Mouse (Mus musculus) neural tube, embryonic 11.5 days (tissue): Measurements from ENCODE around the gene Nutm1. TPM values are rescaled to one million over a fixed set of nuclear protein-coding genes. Genes with fewer than 3 reads are reported as not detected.
A peak's percentile ranks its signal among the peaks of the same experiment; 100 is the strongest.

Experiments used
- ATAC-seq: fragments of 200-750 bp; cut with Nextera tagmentation; 2 replicates; pipeline ENCODE4 v1.8.0; 2017; ENCODE audit warnings: moderate number of reproducible peaks, mild to moderate bottlenecking, moderate TSS enrichment, moderate library complexity; ENCODE audit not compliant: insufficient read depth, low FRiP score, low TSS enrichment
- DNase-seq: peaks from one replicate; pipeline ENCODE4 v3.0.0-alpha.2; 2015; ENCODE audit warnings: low spot score
- H3K27ac ChIP-seq: fragments of 300-500 bp; sonication (generic); 2 replicates; pipeline ENCODE4 v1.5.1; 2014; ENCODE audit warnings: low read depth, mild to moderate bottlenecking, low read length
- H3K27me3 ChIP-seq: fragments of 300-500 bp; sonication (generic); 2 replicates; pipeline ENCODE4 v1.6.1; 2014; ENCODE audit warnings: mild to moderate bottlenecking, low read length, mixed read lengths; ENCODE audit not compliant: control insufficient read depth, insufficient read depth
- H3K36me3 ChIP-seq: fragments of 300-500 bp; sonication (generic); 2 replicates; pipeline ENCODE4 v1.6.1; 2014; ENCODE audit warnings: mild to moderate bottlenecking, low read length, moderate library complexity, mixed read lengths; ENCODE audit not compliant: control insufficient read depth, insufficient read depth
- H3K4me1 ChIP-seq: fragments of 300-500 bp; sonication (generic); 2 replicates; pipeline ENCODE4 v1.6.1; 2014; ENCODE audit warnings: low read length, mixed read lengths; ENCODE audit not compliant: control insufficient read depth, insufficient read depth
- H3K4me2 ChIP-seq: fragments of 300-500 bp; sonication (generic); 2 replicates; pipeline ENCODE4 v1.6.1; 2014; ENCODE audit warnings: low read depth, mild to moderate bottlenecking, moderate library complexity
- H3K4me3 ChIP-seq: fragments of 300-500 bp; sonication (generic); 2 replicates; pipeline ENCODE4 v1.5.1; 2014; ENCODE audit warnings: low read depth, low read length
- H3K9ac ChIP-seq: fragments of 300-500 bp; sonication (generic); 2 replicates; pipeline ENCODE4 v1.6.1; 2014; ENCODE audit warnings: mild to moderate bottlenecking, low read length
- H3K9me3 ChIP-seq: fragments of 300-500 bp; sonication (generic); 2 replicates; pipeline ENCODE4 v1.6.1; 2016; ENCODE audit warnings: low read length; ENCODE audit not compliant: control insufficient read depth
- WGBS: fragments of 180-500 bp; shearing (Covaris S2); extraction: QIAGEN DNeasy Blood & Tissue Kit; methylation state at CpG from one replicate; pipeline ENCODE4 v1.1.7; 2014; 5-methylcytosine and 5-hydroxymethylcytosine counted together
- polyA plus RNA-seq: library from polyadenylated mRNA; unstranded; fragments of >200 nt; fragmentation: Nextera tagmentation; extraction: Ambion mirVana; gene quantifications from 2 replicates; pipeline ENCODE4 v1.2.1, GENCODE M21; 2014

Nutm1 gene
- polyA plus RNA-seq, 1 experiment from 2014 or later = not detected

DNA sequence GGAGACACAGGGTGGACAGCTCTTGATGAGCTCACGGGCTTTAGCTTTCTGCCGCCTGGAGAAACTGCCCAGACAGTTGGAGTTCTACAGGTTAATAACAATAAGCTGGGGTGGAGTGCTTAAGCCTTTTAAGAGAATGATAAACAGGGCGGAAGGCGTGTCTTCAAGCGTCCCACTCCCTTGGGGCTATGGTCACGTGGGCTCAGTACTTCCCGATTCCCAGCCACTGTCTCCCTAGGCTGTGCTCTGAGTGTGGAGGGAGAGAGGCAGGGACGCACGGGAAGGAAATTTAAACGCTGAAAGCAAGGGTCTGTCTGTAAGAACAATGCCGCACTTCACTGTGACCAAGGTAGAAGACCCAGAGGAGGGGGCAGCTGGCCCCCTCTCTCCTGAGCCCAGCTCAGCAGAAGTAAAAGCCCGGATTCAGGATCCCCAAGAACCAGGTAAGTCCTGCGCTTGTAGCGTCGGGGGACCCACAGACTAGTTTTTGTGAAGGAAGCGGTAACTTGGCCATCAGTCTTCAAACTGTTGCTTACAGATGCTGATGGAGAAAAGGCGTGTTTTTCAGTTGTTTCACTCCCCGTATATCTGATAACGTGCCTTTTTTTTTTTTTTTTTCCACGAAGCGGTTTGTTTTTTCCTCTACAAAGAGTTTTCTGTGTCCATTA is 25.4 kb upstream of the Nutm1 start:
- Histone ChIP-seq H3K27ac (no peak overlapping the region), H3K36me3 (no peaks in the 10 kb centered on the region), H3K9ac (peak overlapping the region; percentile 37), H3K9me3 (no peaks in the 10 kb centered on the region), H3K4me2 (peak overlapping the region; percentile 65), H3K4me3 (peak overlapping the region; percentile 34), H3K27me3 (no peaks in the 10 kb centered on the region), H3K4me1 (no peaks in the 10 kb centered on the region)
- peak; percentile 95 for ATAC-seq
- WGBS = 3% methylated on average over 21 of the region's 21 CpGs
- peak; percentile 72 for DNase-seq

DNA sequence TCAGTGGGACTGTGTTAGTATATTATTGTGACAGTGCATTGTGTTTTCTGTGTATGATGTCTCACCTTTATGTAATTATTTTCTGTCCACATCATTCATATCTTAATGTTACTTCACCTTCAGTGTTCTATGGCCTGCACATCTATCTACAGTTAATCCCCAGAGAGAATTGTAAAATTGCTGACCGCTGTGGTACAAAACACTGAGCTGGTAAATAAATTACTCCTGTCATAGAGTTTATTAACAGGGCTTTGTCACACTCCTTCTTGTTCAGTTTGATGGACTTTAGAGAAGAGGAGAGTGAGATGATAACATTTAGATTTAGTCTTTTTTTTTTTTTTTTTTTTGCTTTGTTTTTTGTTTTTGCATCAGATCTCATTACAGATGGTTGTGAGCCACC is 23.8 kb upstream of the Nutm1 start:
- ATAC-seq (no peak), DNase-seq (no peak)
- no peaks in the 10 kb centered on the region for H3K27me3 ChIP-seq
- no peak overlapping the region for H3K9ac ChIP-seq
- WGBS = 80% methylated on average over 1 of the region's 1 CpGs
- H3K4me1 ChIP-seq = no peaks in the 10 kb centered on the region
- no peaks in the 10 kb centered on the region for H3K9me3 ChIP-seq
- no peak overlapping the region for H3K27ac ChIP-seq
- no peak overlapping the region for H3K4me2 ChIP-seq
- no peak overlapping the region for H3K4me3 ChIP-seq
- no peaks in the 10 kb centered on the region for H3K36me3 ChIP-seq

DNA sequence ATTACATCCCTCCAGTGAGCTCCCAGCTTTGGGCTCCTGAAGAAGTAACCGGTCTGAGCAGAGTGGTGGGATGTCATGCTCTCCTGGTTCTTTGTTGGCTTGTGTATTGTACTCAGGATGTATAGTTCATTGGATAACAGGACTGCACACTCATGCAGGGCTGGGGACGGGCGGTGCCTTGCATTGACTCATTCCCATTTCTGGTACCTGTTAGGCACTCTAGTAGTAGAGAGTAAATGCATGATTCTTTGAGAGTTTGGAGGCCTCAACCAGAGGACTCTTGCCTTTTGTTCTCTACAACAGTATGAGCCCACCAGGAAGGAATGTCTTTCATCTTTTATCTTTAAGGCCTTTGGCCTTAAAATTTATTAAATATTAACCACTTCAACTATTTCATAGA is 17.8 kb upstream of the Nutm1 start:
- ATAC-seq (no peak), DNase-seq (no peak)
- H3K9me3 ChIP-seq = no peaks in the 10 kb centered on the region
- H3K4me1 ChIP-seq = no peaks in the 10 kb centered on the region
- H3K36me3 ChIP-seq = no peaks in the 10 kb centered on the region
- H3K4me2 ChIP-seq = no peak overlapping the region
- H3K4me3 ChIP-seq = no peak overlapping the region
- WGBS = 96% methylated on average over 3 of the region's 3 CpGs
- no peak overlapping the region for H3K9ac ChIP-seq
- H3K27ac ChIP-seq = no peak overlapping the region
- no peaks in the 10 kb centered on the region for H3K27me3 ChIP-seq

DNA sequence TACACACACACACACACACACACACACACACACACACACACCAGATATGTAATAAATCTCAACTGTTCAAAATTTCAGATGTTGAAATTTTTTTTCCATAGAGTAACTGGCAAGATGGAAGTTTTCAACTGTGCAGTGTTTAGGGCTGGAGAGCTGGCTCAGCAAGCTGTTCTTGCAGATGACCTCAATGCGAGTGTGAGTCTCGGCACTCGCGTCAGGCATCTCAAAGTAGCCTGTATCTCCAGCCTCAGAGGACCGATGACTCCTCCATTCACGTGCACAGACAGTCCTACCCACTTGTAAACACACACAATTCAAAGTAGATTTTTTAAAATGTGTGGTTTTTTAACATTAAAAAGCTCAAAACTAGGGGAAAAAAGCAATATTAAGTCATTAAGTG is 14.4 kb upstream of the Nutm1 start:
- Histone ChIP-seq H3K27me3 (no peaks in the 10 kb centered on the region), H3K27ac (no peak overlapping the region), H3K36me3 (no peaks in the 10 kb centered on the region), H3K4me3 (no peak overlapping the region), H3K9me3 (no peaks in the 10 kb centered on the region), H3K9ac (no peak overlapping the region), H3K4me2 (no peak overlapping the region), H3K4me1 (no peaks in the 10 kb centered on the region)
- no peak for ATAC-seq
- no peak for DNase-seq
- 86% methylated on average over 6 of the region's 6 CpGs for WGBS

DNA sequence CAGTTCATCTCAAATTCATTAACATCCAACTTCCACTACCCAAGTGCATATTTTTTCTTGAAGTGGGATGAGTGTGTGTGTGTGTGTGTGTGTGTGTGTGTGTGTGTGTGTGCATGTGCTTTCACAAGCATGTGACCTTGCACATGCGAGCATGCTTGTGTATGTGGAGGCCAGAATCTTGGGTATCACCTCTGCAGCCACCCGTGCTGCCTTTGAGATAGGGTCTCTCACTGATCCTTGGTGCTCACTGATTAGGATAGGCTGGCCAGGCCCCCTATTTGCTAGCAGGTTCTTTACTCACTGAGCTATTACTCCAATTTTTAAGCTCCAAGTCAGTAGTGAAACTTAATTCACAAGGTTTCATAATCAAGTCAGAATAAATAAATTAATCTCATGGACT is 13.8 kb upstream of the Nutm1 start:
- Histone ChIP-seq H3K4me3 (no peak overlapping the region), H3K4me1 (no peaks in the 10 kb centered on the region), H3K27ac (no peak overlapping the region), H3K9me3 (no peaks in the 10 kb centered on the region), H3K27me3 (no peaks in the 10 kb centered on the region), H3K9ac (no peak overlapping the region), H3K4me2 (no peak overlapping the region), H3K36me3 (no peaks in the 10 kb centered on the region)
- DNase-seq = no peak
- no peak for ATAC-seq
- WGBS = 85% methylated on average over 2 of the region's 2 CpGs

DNA sequence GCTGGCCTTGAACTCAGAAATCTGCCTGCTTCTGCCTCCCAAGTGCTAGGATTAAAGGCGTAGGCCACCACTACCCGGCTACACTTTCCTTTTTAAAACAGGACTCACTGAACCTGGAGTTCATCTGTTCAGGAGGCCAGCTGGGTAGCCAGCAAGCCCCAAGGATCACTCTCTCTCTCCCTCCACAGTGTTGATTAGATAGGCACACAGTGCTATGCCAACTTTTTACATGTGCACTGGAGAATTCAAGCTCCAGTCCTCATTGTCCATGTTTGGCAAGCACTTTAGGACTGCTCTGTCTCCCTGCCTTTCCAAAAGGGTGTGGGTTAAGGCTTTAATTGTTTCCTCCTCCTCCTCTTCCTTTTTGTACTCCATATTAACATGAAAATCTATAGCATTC is 10.9 kb upstream of the Nutm1 start:
- no peaks in the 10 kb centered on the region for H3K36me3 ChIP-seq
- H3K4me1 ChIP-seq = peaks cover 5% of the 10 kb centered on the region
- no peak for ATAC-seq
- H3K9ac ChIP-seq = no peak overlapping the region
- 74% methylated on average over 2 of the region's 2 CpGs for WGBS
- H3K27ac ChIP-seq = no peak overlapping the region
- H3K4me2 ChIP-seq = no peak overlapping the region
- no peak overlapping the region for H3K4me3 ChIP-seq
- DNase-seq = no peak
- H3K9me3 ChIP-seq = no peaks in the 10 kb centered on the region
- no peaks in the 10 kb centered on the region for H3K27me3 ChIP-seq

DNA sequence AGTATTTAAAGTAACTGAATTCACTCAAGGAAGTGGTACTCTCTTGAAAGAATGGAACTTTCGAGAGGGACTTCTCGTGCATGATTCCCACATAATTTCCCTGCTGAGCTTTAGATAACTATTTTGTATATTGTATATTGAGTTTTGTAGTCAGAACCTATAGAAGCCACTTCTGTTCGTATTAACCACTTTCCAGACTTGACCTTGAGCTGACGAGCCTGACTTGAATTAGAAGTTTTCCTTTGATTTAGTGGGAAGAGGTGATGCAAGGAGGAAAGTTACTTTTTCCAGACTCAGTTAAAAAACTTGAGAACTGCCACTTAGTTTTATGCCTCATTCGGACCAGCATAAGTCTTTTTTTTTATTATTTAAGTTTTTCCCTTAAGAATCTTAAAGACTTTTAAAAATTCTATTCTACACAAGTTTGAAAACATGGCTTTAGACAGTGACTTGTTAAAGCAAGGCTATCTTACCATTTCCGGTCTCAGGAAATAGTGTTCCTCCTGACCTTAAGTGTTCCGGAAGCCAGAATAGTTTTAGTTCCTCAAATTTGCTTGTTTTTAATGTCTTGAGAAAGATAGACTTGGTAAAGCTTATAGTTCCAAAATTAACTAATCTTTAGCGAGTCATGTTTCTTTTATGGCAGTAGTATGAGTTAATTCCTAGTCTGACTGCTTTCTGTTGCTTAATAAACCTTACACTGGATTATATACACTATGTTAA is 8.6 kb upstream of the Nutm1 start:
- no peak overlapping the region for H3K4me3 ChIP-seq
- no peak overlapping the region for H3K27ac ChIP-seq
- H3K4me1 ChIP-seq = peaks cover 11% of the 10 kb centered on the region
- no peaks in the 10 kb centered on the region for H3K36me3 ChIP-seq
- no peaks in the 10 kb centered on the region for H3K9me3 ChIP-seq
- H3K9ac ChIP-seq = no peak overlapping the region
- no peaks in the 10 kb centered on the region for H3K27me3 ChIP-seq
- ATAC-seq = no peak
- no peak overlapping the region; the same call in 1 of the 2 replicates for H3K4me2 ChIP-seq
- no peak for DNase-seq
- WGBS = 85% methylated on average over 8 of the region's 8 CpGs

DNA sequence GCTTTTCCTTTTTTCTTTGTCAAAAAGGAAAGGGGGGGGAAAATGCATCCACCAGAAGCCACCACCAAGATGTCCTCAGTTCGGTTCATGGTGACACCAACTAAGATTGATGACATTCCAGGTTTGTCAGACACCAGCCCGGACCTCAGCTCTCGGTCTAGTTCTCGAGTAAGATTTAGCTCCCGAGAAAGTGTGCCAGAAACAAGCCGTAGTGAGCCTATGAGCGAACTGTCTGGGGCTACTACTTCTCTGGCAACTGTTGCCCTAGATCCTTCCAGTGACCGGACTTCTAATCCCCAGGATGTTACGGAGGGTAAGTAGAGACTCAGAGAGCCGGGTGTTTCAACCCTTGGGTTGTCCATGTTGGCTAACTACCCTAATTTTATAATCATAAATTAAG is 7.7 kb upstream of the Nutm1 start:
- DNase-seq = no peak
- Histone ChIP-seq H3K4me3 (peak overlapping the region; percentile 72), H3K4me1 (peaks cover 12% of the 10 kb centered on the region), H3K4me2 (peak overlapping the region; percentile 94), H3K27ac (no peak overlapping the region), H3K27me3 (no peaks in the 10 kb centered on the region), H3K9me3 (no peaks in the 10 kb centered on the region), H3K9ac (0 out of 2 replicates have a peak overlapping the region, but pooled peaks have one; percentile 7), H3K36me3 (no peaks in the 10 kb centered on the region)
- 41% methylated on average over 10 of the region's 10 CpGs for whole genome bisulfite sequencing
- ATAC-seq = no peak

DNA sequence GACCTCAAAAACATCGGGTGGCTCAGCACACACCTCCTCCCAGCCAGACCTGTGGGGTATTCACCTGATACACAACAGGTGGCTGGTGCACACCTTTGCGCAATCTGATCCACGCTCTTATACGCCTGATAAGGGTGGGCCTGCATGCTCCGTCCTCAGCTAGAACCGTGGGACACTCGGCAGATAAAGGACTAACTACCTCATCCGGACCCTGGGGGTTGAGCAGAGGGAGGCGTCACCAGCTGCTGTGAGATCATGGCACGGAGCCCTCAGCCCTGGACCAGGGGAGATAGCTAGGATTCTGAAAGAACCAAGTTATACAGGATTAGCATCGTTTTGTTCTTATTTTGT is 7.1 kb upstream of the Nutm1 start, which contains the start of gene Gm21985:
TSS of gene Gm21985 (plus strand) at position 73 of the 351 bp plus-strand sequence.
- ATAC-seq (peak; percentile 28), DNase-seq (peak; percentile 58)
- Histone ChIP-seq H3K4me1 (peaks cover 12% of the 10 kb centered on the region), H3K9me3 (no peaks in the 10 kb centered on the region), H3K9ac (peak within 1 kb of the TSS; percentile 50), H3K4me2 (peak within 1 kb of the TSS; percentile 94), H3K36me3 (no peaks in the 10 kb centered on the region), H3K27ac (peak within 1 kb of the TSS; percentile 91), H3K27me3 (no peaks in the 10 kb centered on the region), H3K4me3 (peak within 1 kb of the TSS; percentile 72)
- 3% methylated on average over 11 of the region's 11 CpGs for WGBS
